Mouse (Mus musculus) testis, postnatal 10 days (tissue): ENCODE data around the gene Ank3.

ENCODE experiments used
- DNase-seq: peaks from one replicate; pipeline ENCODE4 v3.0.0; 2021; ENCODE audit warnings: low spot score

Gene Ank3

GRCm38 (mm10) chr10:69779246-69779645, 380.7 kb downstream of the Ank3 start:
- DNase-seq, result no peak

GRCm38 (mm10) chr10:69781491-69781890, 382.9 kb downstream of the Ank3 start:
- DNase-seq, result peak; percentile 62

- no peak for DNase-seq
These were observed 386.7 kb downstream of the Ank3 start for GRCm38 (mm10) chr10:69785235-69785634.

- DNase-seq, result no peak
These were observed 387.1 kb downstream of the Ank3 start for GRCm38 (mm10) chr10:69785692-69786091.

- DNase-seq, result no peak
These were observed 387.8 kb downstream of the Ank3 start for GRCm38 (mm10) chr10:69786220-69786993.

GRCm38 (mm10) chr10:69787379-69787778, 388.8 kb downstream of the Ank3 start:
- no peak for DNase-seq

GRCm38 (mm10) chr10:69790606-69791005, 392.0 kb downstream of the Ank3 start:
- DNase-seq, result no peak

- no peak for DNase-seq
These were observed 393.4 kb downstream of the Ank3 start for GRCm38 (mm10) chr10:69791951-69792350.

GRCm38 (mm10) chr10:69792400-69792799, 393.8 kb downstream of the Ank3 start:
- DNase-seq, result no peak

- DNase-seq, result peak; percentile 61
These were observed 394.5 kb downstream of the Ank3 start for GRCm38 (mm10) chr10:69793079-69793478.

- DNase-seq, result no peak
These were observed 397.1 kb downstream of the Ank3 start for GRCm38 (mm10) chr10:69795656-69796055.

GRCm38 (mm10) chr10:69796421-69796886, 397.9 kb downstream of the Ank3 start:
- no peak for DNase-seq

GRCm38 (mm10) chr10:69803135-69803756, 404.7 kb downstream of the Ank3 start:
- DNase-seq, result no peak

- DNase-seq, result no peak
These were observed 406.0 kb downstream of the Ank3 start for GRCm38 (mm10) chr10:69804613-69805012.

- DNase-seq, result no peak
These were observed 412.2 kb downstream of the Ank3 start for GRCm38 (mm10) chr10:69810785-69811184.

GRCm38 (mm10) chr10:69813823-69814522, 415.4 kb downstream of the Ank3 start:
- DNase-seq, result no peak

- DNase-seq, result no peak
These were observed 422.7 kb downstream of the Ank3 start for GRCm38 (mm10) chr10:69821245-69821644.

- no peak for DNase-seq
These were observed 430.2 kb downstream of the Ank3 start for GRCm38 (mm10) chr10:69828770-69829169.

- DNase-seq, result no peak
These were observed 430.7 kb downstream of the Ank3 start for GRCm38 (mm10) chr10:69829236-69829635.

GRCm38 (mm10) chr10:69831568-69831967, 433.0 kb downstream of the Ank3 start:
- DNase-seq, result no peak

- no peak for DNase-seq
These were observed 433.7 kb downstream of the Ank3 start for GRCm38 (mm10) chr10:69832241-69832640.

GRCm38 (mm10) chr10:69832822-69833221, 434.2 kb downstream of the Ank3 start:
- no peak for DNase-seq

GRCm38 (mm10) chr10:69834700-69835099, 436.1 kb downstream of the Ank3 start:
- peak; percentile 63 for DNase-seq
